Mouse (Mus musculus) CH12.LX (cell line): ENCODE measurements around the gene Rab42.
A peak's percentile ranks its signal among the peaks of the same experiment; 100 is the strongest.

ENCODE experiments used
- CTCF ChIP-seq, 2 experiments: IDR thresholded peaks in 1 of 2; conservative IDR thresholded peaks in 1 of 2; 2 replicates each; pipeline ENCODE4 v1.5.1; 2011 to 2012; ENCODE audit warnings: low read depth in 2 of 2, low read length in 2 of 2, improper control_type of control experiment in 1 of 2, inconsistent platforms in 1 of 2, mild to moderate bottlenecking in 1 of 2, moderate library complexity in 1 of 2
- E2F4 ChIP-seq: IDR thresholded peaks from 2 replicates; pipeline ENCODE4 v1.6.1; 2011; ENCODE audit warnings: low read depth, low read length, improper control_type of control experiment; ENCODE audit not compliant: insufficient replicate concordance
- ELF1 ChIP-seq: IDR thresholded peaks from 2 replicates; pipeline ENCODE4 v1.6.1; 2014; ENCODE audit warnings: low read depth, mild to moderate bottlenecking, inconsistent platforms, low read length, improper control_type of control experiment
- EP300 ChIP-seq: IDR thresholded peaks from 2 replicates; pipeline ENCODE4 v1.6.1; 2011; ENCODE audit warnings: low read length, improper control_type of control experiment
- HCFC1 ChIP-seq: IDR thresholded peaks from 2 replicates; pipeline ENCODE4 v1.6.1; 2012; ENCODE audit warnings: low read depth, mild to moderate bottlenecking, inconsistent platforms, low read length, improper control_type of control experiment
- KAT2A ChIP-seq: IDR thresholded peaks from 2 replicates; pipeline ENCODE4 v1.6.1; 2012; ENCODE audit warnings: low read length, improper control_type of control experiment, inconsistent platforms; ENCODE audit not compliant: insufficient replicate concordance
- MAX ChIP-seq: IDR thresholded peaks from 2 replicates; pipeline ENCODE4 v1.6.1; 2011; ENCODE audit warnings: low read length, improper control_type of control experiment
- NELFE ChIP-seq: IDR thresholded peaks from 2 replicates; pipeline ENCODE4 v1.6.1; 2011; ENCODE audit warnings: low read depth, low read length, improper control_type of control experiment
- NRF1 ChIP-seq: IDR thresholded peaks from 2 replicates; pipeline ENCODE4 v1.6.1; 2014; ENCODE audit warnings: low read depth, mild to moderate bottlenecking, inconsistent platforms, low read length, improper control_type of control experiment, moderate library complexity
- PAX5 ChIP-seq: IDR thresholded peaks from 2 replicates; pipeline ENCODE4 v1.6.1; 2012; ENCODE audit warnings: low read length, inconsistent platforms, mixed read lengths
- POLR2A ChIP-seq: IDR thresholded peaks from 2 replicates; pipeline ENCODE4 v1.6.1; 2011; ENCODE audit warnings: low read depth, mild to moderate bottlenecking, improper control_type of control experiment, low read length
- RAD21 ChIP-seq: IDR thresholded peaks from 2 replicates; pipeline ENCODE4 v1.6.1; 2011; ENCODE audit warnings: low read depth, mild to moderate bottlenecking, low read length, improper control_type of control experiment, moderate library complexity
- TBP ChIP-seq: conservative IDR thresholded peaks from 2 replicates; pipeline ENCODE4 v1.6.1; 2011; ENCODE audit warnings: low read depth, low read length, improper control_type of control experiment

GRCm38 (mm10) chr4:132299849-132300248, 3.3 kb downstream of the Rab42 start:
- TF ChIP-seq CTCF (conservative IDR thresholded peaks at IDR 0.05 in 1 of 2, IDR thresholded peaks at IDR 0.05 in 1 of 2; ENCODE audit: low read depth in 2 of 2, low read length in 2 of 2) (no peak), TBP (0 out of 2 replicates have a peak, but pooled peaks have one; percentile 44), NRF1 (no peak), NELFE (0 out of 2 replicates have a peak, but pooled peaks have one; percentile 25), POLR2A (no peak), EP300 (peak; percentile 85), KAT2A (no peak), RAD21 (no peak), PAX5 (no peak), HCFC1 (no peak), E2F4 (no peak), MAX (no peak; the same call in 1 of the 2 replicates), ELF1 (no peak)
